ENCODE assay signal across 25 mouse cellular contexts in the genomic region with DNA sequence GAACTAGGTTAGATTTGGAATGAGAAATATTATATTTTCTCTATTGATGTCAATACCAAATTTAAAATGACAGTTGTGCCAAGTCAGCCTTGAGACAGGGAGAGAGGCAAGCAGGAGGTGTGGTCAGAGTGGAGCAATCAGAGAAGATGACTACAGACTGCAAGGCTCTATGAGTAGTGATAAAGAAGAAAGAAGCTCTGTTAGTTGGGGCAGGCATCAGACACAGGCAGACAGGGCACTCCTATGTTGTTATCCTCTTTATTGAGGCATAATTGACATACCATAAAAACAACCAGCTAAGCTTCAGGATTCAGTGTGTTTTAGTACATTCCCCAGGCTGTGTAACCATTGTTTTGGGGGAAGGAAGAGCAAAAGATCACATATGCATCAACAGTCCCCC. TPM values are rescaled to one million over a fixed set of nuclear protein-coding genes. Genes with fewer than 3 reads are reported as not detected.
DNase-seq lines count a peak whose midpoint lies in the region; ATAC-seq and TF ChIP-seq lines count a peak whose summit lies in the region.
"Had no signal": no experiment of that assay in that cellular context is flagged by ENCODE, and none has a peak within 500 bp of the region (broad histone marks: within the 10 kb centered on the region; RNA-seq: fewer than 3 reads in every experiment).

No protein-coding gene starts in this region.

- TF ChIP-seq CTCF in intestine, postnatal 0 days (IDR thresholded peaks at IDR 0.05; ENCODE audit: low read depth) = no peak

- H3K4me3 ChIP-seq in intestine, embryonic 15.5 days (replicated peaks) = no peak overlapping the region
- no peak overlapping the region for H3K4me3 ChIP-seq in intestine, postnatal 0 days (ENCODE audit: low read depth, low read length)
- no peak overlapping the region for H3K4me3 ChIP-seq in hindbrain, embryonic 11.5 days (ENCODE audit: low read depth, low read length)
- H3K4me3 ChIP-seq: embryonic facial prominence, embryonic 10.5 days; embryonic facial prominence, embryonic 12.5 days; forebrain, embryonic 12.5 days had no signal

- no peaks in the 10 kb centered on the region for H3K4me1 ChIP-seq in intestine, embryonic 15.5 days (replicated peaks)
- H3K4me1 ChIP-seq in intestine, postnatal 0 days (replicated peaks; ENCODE audit: control insufficient read depth, insufficient read depth, low read length) = no peaks in the 10 kb centered on the region; the same call in none of the 2 replicates
- H3K4me1 ChIP-seq in hindbrain, embryonic 11.5 days (replicated peaks; ENCODE audit: control insufficient read depth, insufficient read depth, low read length) = no peaks in the 10 kb centered on the region
- H3K4me1 ChIP-seq: embryonic facial prominence, embryonic 10.5 days; embryonic facial prominence, embryonic 12.5 days; forebrain, embryonic 12.5 days had no signal

- H3K27ac ChIP-seq in intestine, embryonic 15.5 days = peak overlapping the region; percentile 41; the same call in 1 of the 2 replicates
- H3K27ac ChIP-seq in intestine, postnatal 0 days (ENCODE audit: low read depth, low read length) = no peak overlapping the region
- no peak overlapping the region for H3K27ac ChIP-seq in hindbrain, embryonic 11.5 days (ENCODE audit: low read depth, low read length)
- H3K27ac ChIP-seq: embryonic facial prominence, embryonic 10.5 days; embryonic facial prominence, embryonic 12.5 days; forebrain, embryonic 12.5 days had no signal

- no peaks in the 10 kb centered on the region for H3K9me3 ChIP-seq in intestine, embryonic 15.5 days
- no peaks in the 10 kb centered on the region for H3K9me3 ChIP-seq in intestine, postnatal 0 days (ENCODE audit: control insufficient read depth)
- H3K9me3 ChIP-seq in hindbrain, embryonic 11.5 days (ENCODE audit: control insufficient read depth, low read length) = no peaks in the 10 kb centered on the region
- H3K9me3 ChIP-seq: embryonic facial prominence, embryonic 10.5 days; embryonic facial prominence, embryonic 12.5 days; forebrain, embryonic 12.5 days had no signal

- H3K27me3 ChIP-seq in intestine, embryonic 15.5 days (replicated peaks) = no peaks in the 10 kb centered on the region
- no peaks in the 10 kb centered on the region for H3K27me3 ChIP-seq in intestine, postnatal 0 days (replicated peaks; ENCODE audit: control insufficient read depth, insufficient read depth, low read length)
- no peaks in the 10 kb centered on the region for H3K27me3 ChIP-seq in hindbrain, embryonic 11.5 days (ENCODE audit: control insufficient read depth, insufficient read depth, low read length)
- H3K27me3 ChIP-seq: embryonic facial prominence, embryonic 12.5 days; forebrain, embryonic 12.5 days had no signal

- H3K36me3 ChIP-seq in intestine, embryonic 15.5 days = no peaks in the 10 kb centered on the region
- no peaks in the 10 kb centered on the region for H3K36me3 ChIP-seq in intestine, postnatal 0 days (ENCODE audit: control insufficient read depth, insufficient read depth)
- no peaks in the 10 kb centered on the region for H3K36me3 ChIP-seq in hindbrain, embryonic 11.5 days (ENCODE audit: control insufficient read depth, insufficient read depth, low read length)
- H3K36me3 ChIP-seq: embryonic facial prominence, embryonic 10.5 days; embryonic facial prominence, embryonic 12.5 days; forebrain, embryonic 12.5 days had no signal

- ATAC-seq in intestine, embryonic 15.5 days = peak; percentile 84
- peak; percentile 84 for ATAC-seq in intestine, postnatal 0 days
- ATAC-seq in hindbrain, embryonic 11.5 days (ENCODE audit: low FRiP score) = no peak
- ATAC-seq: forebrain, embryonic 14.5 days; forebrain, embryonic 16.5 days had no signal

- H3K9ac ChIP-seq in intestine, embryonic 15.5 days = no peak overlapping the region
- no peak overlapping the region for H3K9ac ChIP-seq in intestine, postnatal 0 days (ENCODE audit: low read depth, low read length)
- H3K9ac ChIP-seq in hindbrain, embryonic 11.5 days (ENCODE audit: low read depth, low read length) = no peak overlapping the region
- H3K9ac ChIP-seq: embryonic facial prominence, embryonic 12.5 days; forebrain, embryonic 12.5 days had no signal

- DNase-seq in hindbrain, embryonic 11.5 days (ENCODE audit: low spot score) = no peak
- DNase-seq in cerebellum, postnatal 10 days = no peak
- no peak for DNase-seq in layer of hippocampus, postnatal 10 days (ENCODE audit: low spot score in 2 of 2)
- DNase-seq: adrenal gland, adult 2 months; adrenal gland, postnatal 10 days; adrenal gland, postnatal 25 days; cerebellum, adult 11 months; cerebellum, adult 18-20 months; cerebellum, adult 8-10 months; cerebellum, adult 9-11 months; cerebellum, postnatal 25 days had no signal

- no peak overlapping the region; the same call in 1 of the 2 replicates for H3K4me2 ChIP-seq in intestine, embryonic 15.5 days (replicated peaks)
- no peak overlapping the region for H3K4me2 ChIP-seq in intestine, postnatal 0 days (replicated peaks; ENCODE audit: low read depth)
- no peak overlapping the region for H3K4me2 ChIP-seq in hindbrain, embryonic 11.5 days (replicated peaks; ENCODE audit: low read depth, low read length)
- H3K4me2 ChIP-seq: embryonic facial prominence, embryonic 12.5 days; forebrain, embryonic 12.5 days had no signal

RNA-seq across cellular contexts. Expression of a gene that starts 5.6 kb away (rescaled TPM):
- polyA plus RNA-seq in intestine, embryonic 15.5 days (2015; fragmentation: Nextera tagmentation; extraction: Ambion mirVana) = 3.6 and 3.9 TPM in 2 replicates
- polyA plus RNA-seq in intestine, postnatal 0 days (2015; fragmentation: Nextera tagmentation; extraction: Ambion mirVana) = 13.2 and 28.1 TPM in 2 replicates
- not detected in 2 replicates for polyA plus RNA-seq in hindbrain, embryonic 11.5 days (2014; fragmentation: Nextera tagmentation; extraction: Ambion mirVana)
- not detected for total RNA-seq in layer of hippocampus, postnatal 10 days (2021)
- total RNA-seq: adrenal gland, adult 2 months; adrenal gland, postnatal 10 days; adrenal gland, postnatal 25 days; adrenal gland, postnatal 4 days; MEL had no signal
- polyA plus RNA-seq: adrenal gland, adult 2 months; C2C12; cortical plate, adult 2 months; embryonic facial prominence, embryonic 10.5 days; forebrain, embryonic 12.5 days; forebrain, embryonic 14.5 days; forebrain, embryonic 16.5 days had no signal

RNA-seq across cellular contexts. Expression of a gene that starts 48.6 kb away (rescaled TPM):
- polyA plus RNA-seq in intestine, embryonic 15.5 days (2015; fragmentation: Nextera tagmentation; extraction: Ambion mirVana) = 0.18 TPM in 1 of 2 replicates, not detected in the other
- polyA plus RNA-seq in intestine, postnatal 0 days (2015; fragmentation: Nextera tagmentation; extraction: Ambion mirVana) = not detected in 2 replicates
- 0.63 and 0.83 TPM in 2 replicates for polyA plus RNA-seq in hindbrain, embryonic 11.5 days (2014; fragmentation: Nextera tagmentation; extraction: Ambion mirVana)
- total RNA-seq in layer of hippocampus, postnatal 10 days (2021) = 1 to 10 TPM; 1.2 to 2.2 TPM
- total RNA-seq: adrenal gland, adult 2 months; adrenal gland, postnatal 10 days; adrenal gland, postnatal 25 days; ES-E14; MEL had no signal
- polyA plus RNA-seq: adrenal gland, adult 2 months; C2C12; embryonic facial prominence, embryonic 10.5 days had no signal

RNA-seq across cellular contexts. Expression of a gene that starts 50.3 kb away (rescaled TPM):
- not detected in 2 replicates for polyA plus RNA-seq in intestine, embryonic 15.5 days (2015; fragmentation: Nextera tagmentation; extraction: Ambion mirVana)
- polyA plus RNA-seq in intestine, postnatal 0 days (2015; fragmentation: Nextera tagmentation; extraction: Ambion mirVana) = 0.12 TPM in 1 of 2 replicates, not detected in the other
- not detected in 2 replicates for polyA plus RNA-seq in hindbrain, embryonic 11.5 days (2014; fragmentation: Nextera tagmentation; extraction: Ambion mirVana)
- total RNA-seq in layer of hippocampus, postnatal 10 days (2021) = not detected
- total RNA-seq: adrenal gland, adult 2 months; adrenal gland, postnatal 10 days; adrenal gland, postnatal 25 days; adrenal gland, postnatal 4 days; ES-E14; MEL had no signal
- polyA plus RNA-seq: adrenal gland, adult 2 months; brain, embryonic 14.5 days; C2C12; cortical plate, adult 2 months; embryonic facial prominence, embryonic 10.5 days; embryonic facial prominence, embryonic 12.5 days; forebrain, embryonic 12.5 days; forebrain, embryonic 14.5 days; forebrain, embryonic 16.5 days had no signal

RNA-seq across cellular contexts. Expression of a gene that starts 51.8 kb away (rescaled TPM):
- polyA plus RNA-seq in intestine, embryonic 15.5 days (2015; fragmentation: Nextera tagmentation; extraction: Ambion mirVana) = not detected in 2 replicates
- not detected in 2 replicates for polyA plus RNA-seq in intestine, postnatal 0 days (2015; fragmentation: Nextera tagmentation; extraction: Ambion mirVana)
- not detected in 2 replicates for polyA plus RNA-seq in hindbrain, embryonic 11.5 days (2014; fragmentation: Nextera tagmentation; extraction: Ambion mirVana)
- total RNA-seq in layer of hippocampus, postnatal 10 days (2021) = not detected
- total RNA-seq: adrenal gland, adult 2 months; adrenal gland, postnatal 10 days; adrenal gland, postnatal 25 days; adrenal gland, postnatal 4 days; ES-E14; MEL had no signal
- polyA plus RNA-seq: adrenal gland, adult 2 months; brain, embryonic 14.5 days; C2C12; cortical plate, adult 2 months; embryonic facial prominence, embryonic 10.5 days; embryonic facial prominence, embryonic 12.5 days; embryonic facial prominence, embryonic 14.5 days; forebrain, embryonic 12.5 days; forebrain, embryonic 14.5 days; forebrain, embryonic 16.5 days had no signal
